Comparison of ENCODE assay signal across 17 mouse cellular contexts in genomic region chr10:75125577-75125976, GRCm38 (mm10).
A peak's percentile ranks its signal among the peaks of the same experiment; 100 is the strongest.
DNase-seq lines count a peak whose midpoint lies in the region; ATAC-seq and TF ChIP-seq lines count a peak whose summit lies in the region.
"Had no signal": no experiment of that assay in that cellular context is flagged by ENCODE, and none has a peak within 500 bp of the region (broad histone marks: within the 10 kb centered on the region; RNA-seq: fewer than 3 reads in every experiment).

No protein-coding gene starts in this region.

- peaks cover 3% of the 10 kb centered on the region; the same call in 1 of the 2 replicates for H3K36me3 ChIP-seq in hindbrain, postnatal 0 days (ENCODE audit: insufficient read depth, low read length)
- peaks cover 29% of the 10 kb centered on the region for H3K36me3 ChIP-seq in hindbrain, embryonic 14.5 days (replicated peaks; ENCODE audit: control insufficient read depth, insufficient read depth)
- peaks cover 16 to 55% of the 10 kb centered on the region in 2 experiments for H3K36me3 ChIP-seq in CH12.LX (replicated peaks in 1 of 2; ENCODE audit: control insufficient read depth in 1 of 2, insufficient read depth in 1 of 2, low read length in 1 of 2)

- H3K4me3 ChIP-seq in hindbrain, postnatal 0 days (ENCODE audit: low read length): no peak overlapping the region
- no peak overlapping the region for H3K4me3 ChIP-seq in hindbrain, embryonic 14.5 days (replicated peaks; ENCODE audit: low read length)
- no peak overlapping the region for H3K4me3 ChIP-seq in CH12.LX (replicated peaks in 1 of 3; ENCODE audit: low read depth in 2 of 3, low read length in 2 of 3, poor library complexity in 1 of 3)
- H3K4me3 ChIP-seq: forebrain, embryonic 12.5 days; layer of hippocampus, adult 2 months; midbrain, embryonic 12.5 days; myocyte had no signal

- in situ Hi-C loops in CH12.LX (cut with MboI; ENCODE audit: low pct_ligation_motif_present, low pct_unique_long_range_greater_than_20kb, low sequenced_read_pairs): no loop called here

- H3K79me2 ChIP-seq in CH12.LX (replicated peaks; ENCODE audit: control insufficient read depth, extremely low read depth, insufficient read depth, poor library complexity, severe bottlenecking): no peaks in the 10 kb centered on the region

- no peaks in the 10 kb centered on the region for H3K27me3 ChIP-seq in hindbrain, postnatal 0 days (ENCODE audit: insufficient read depth, low read length)
- H3K27me3 ChIP-seq in hindbrain, embryonic 14.5 days (ENCODE audit: control insufficient read depth, insufficient read depth, low read length): no peaks in the 10 kb centered on the region
- no peaks in the 10 kb centered on the region for H3K27me3 ChIP-seq in CH12.LX (replicated peaks)
- H3K27me3 ChIP-seq: forebrain, embryonic 12.5 days; midbrain, embryonic 12.5 days had no signal

- H3K9me3 ChIP-seq in hindbrain, postnatal 0 days (ENCODE audit: low read length): no peaks in the 10 kb centered on the region
- no peaks in the 10 kb centered on the region for H3K9me3 ChIP-seq in hindbrain, embryonic 14.5 days (ENCODE audit: control insufficient read depth, low read length)
- H3K9me3 ChIP-seq in CH12.LX (replicated peaks; ENCODE audit: low read length): no peaks in the 10 kb centered on the region
- H3K9me3 ChIP-seq: forebrain, embryonic 12.5 days; midbrain, embryonic 12.5 days had no signal

- peak; percentile 48 to 52 for DNase-seq in cerebellum, adult 18-20 months
- no peak for DNase-seq in cerebellum, adult 11-12 months
- DNase-seq in hindbrain, postnatal 0 days (ENCODE audit: low spot score): peak; percentile 39
- DNase-seq in hindbrain, embryonic 14.5 days (ENCODE audit: low spot score): no peak
- DNase-seq in CH12.LX (ENCODE audit: extremely low read depth) (peak; percentile 75), adipocyte (ENCODE audit: low spot score) (no peak)
- no peak for DNase-seq in frontal cortex, postnatal 10 days (ENCODE audit: low spot score in 2 of 2)
- DNase-seq: gastrocnemius, postnatal 25 days; kidney, adult 2 months; kidney, postnatal 14 days; liver had no signal

- dilution Hi-C loops in CH12.LX (cut with MboI; ENCODE audit: extremely low pct_ligation_motif_present, extremely low pct_unique_long_range_greater_than_20kb, low sequenced_read_pairs): no loop called here

- 33% methylated on average over 4 of the region's 4 CpGs for WGBS in hindbrain, postnatal 0 days
- 47% methylated on average over 4 of the region's 4 CpGs for WGBS in hindbrain, embryonic 14.5 days

- no peak overlapping the region for H3K27ac ChIP-seq in hindbrain, postnatal 0 days
- no peak overlapping the region for H3K27ac ChIP-seq in hindbrain, embryonic 14.5 days
- H3K27ac ChIP-seq in CH12.LX (ENCODE audit: insufficient read depth, low read depth): peak overlapping the region; percentile 30; the same call in 1 of the 2 replicates
- H3K27ac ChIP-seq: forebrain, embryonic 12.5 days; layer of hippocampus, adult 2 months; midbrain, embryonic 12.5 days had no signal

- no peak for TF ChIP-seq CTCF in hindbrain, postnatal 0 days (IDR thresholded peaks at IDR 0.05; ENCODE audit: low read depth)
- TF ChIP-seq CTCF in CH12.LX (conservative IDR thresholded peaks at IDR 0.05 in 1 of 2, IDR thresholded peaks at IDR 0.05 in 1 of 2; ENCODE audit: low read depth in 2 of 2, low read length in 2 of 2): no peak

- no peak for TF ChIP-seq POLR2A in CH12.LX (IDR thresholded peaks at IDR 0.05; ENCODE audit: low read depth, low read length)

- no peak overlapping the region for H3K9ac ChIP-seq in hindbrain, postnatal 0 days (replicated peaks; ENCODE audit: low read length)
- no peak overlapping the region for H3K9ac ChIP-seq in hindbrain, embryonic 14.5 days
- H3K9ac ChIP-seq in CH12.LX (ENCODE audit: insufficient read depth, low read depth): no peak overlapping the region
- H3K9ac ChIP-seq: forebrain, embryonic 12.5 days; midbrain, embryonic 12.5 days had no signal

- no peak for ATAC-seq in hindbrain, postnatal 0 days
- ATAC-seq in hindbrain, embryonic 14.5 days (ENCODE audit: low FRiP score): no peak
- ATAC-seq in megakaryocyte progenitor cell, adult 5-6 weeks (replicated peaks; ENCODE audit: poor library complexity): peak; percentile 18
- ATAC-seq: lung, postnatal 0 days had no signal

- no peaks in the 10 kb centered on the region for H3K4me1 ChIP-seq in hindbrain, postnatal 0 days (ENCODE audit: insufficient read depth, low read length)
- peaks cover 12% of the 10 kb centered on the region; the same call in 1 of the 2 replicates for H3K4me1 ChIP-seq in hindbrain, embryonic 14.5 days (replicated peaks; ENCODE audit: control insufficient read depth, insufficient read depth, low read length)
- H3K4me1 ChIP-seq in CH12.LX (ENCODE audit: control insufficient read depth in 1 of 2, insufficient read depth in 2 of 2): peaks cover 34 to 73% of the 10 kb centered on the region in 2 experiments

- TF ChIP-seq RAD21 in CH12.LX (IDR thresholded peaks at IDR 0.05; ENCODE audit: low read depth, low read length): no peak

- H3K4me2 ChIP-seq in hindbrain, postnatal 0 days (ENCODE audit: low read depth, low read length): no peak overlapping the region
- no peak overlapping the region for H3K4me2 ChIP-seq in hindbrain, embryonic 14.5 days (replicated peaks)
- H3K4me2 ChIP-seq in CH12.LX (ENCODE audit: insufficient read depth, low read depth, poor library complexity, severe bottlenecking): no peak overlapping the region
- H3K4me2 ChIP-seq: forebrain, embryonic 12.5 days; midbrain, embryonic 12.5 days had no signal

- peak; percentile 66 for TF ChIP-seq EP300 in CH12.LX (IDR thresholded peaks at IDR 0.05; ENCODE audit: low read length)

TF ChIP-seq in CH12.LX, 34 proteins besides CTCF, POLR2A, EP300 and RAD21:
- TF ChIP-seq TCF12 (IDR thresholded peaks at IDR 0.05; ENCODE audit: low read depth, low read length): peak; percentile 68; the same call in 1 of the 2 replicates
- no peak for TF ChIP-seq JUN (IDR thresholded peaks at IDR 0.05; ENCODE audit: insufficient read depth, low read depth, low read length)
- TF ChIP-seq USF2 (conservative IDR thresholded peaks at IDR 0.05; ENCODE audit: low read depth, low read length): peak; percentile 51
- TF ChIP-seq BHLHE40 (IDR thresholded peaks at IDR 0.05; ENCODE audit: low read depth, low read length): peak; percentile 56
- peak; percentile 94 for TF ChIP-seq ETS1 (conservative IDR thresholded peaks at IDR 0.05; ENCODE audit: low read depth, low read length)
- TF ChIP-seq USF1 (IDR thresholded peaks at IDR 0.05; ENCODE audit: low read depth, low read length): peak; percentile 64

Comparison
In these comparisons a context has a peak if more than half of its experiments do, and no peak if none do; other contexts are left out.
1. DNase-seq: peak in cerebellum, adult 18-20 months (2 of 2), hindbrain, postnatal 0 days (single experiment) and CH12.LX (single experiment); none in cerebellum, adult 11-12 months (single experiment), hindbrain, embryonic 14.5 days (single experiment), frontal cortex, postnatal 10 days (0 of 2) and adipocyte (single experiment).